Mouse (Mus musculus) embryonic stem cell, embryonic (primary cell): ENCODE measurements at regions not wholly inside any gene's neighbourhood (a gene's known extent, or its start where the extent isn't known, plus 50 kb on each side); places are given as distances from the start of the nearest gene placed in this dataset.

Experiments
- CTCF ChIA-PET, 4 experiments: fragments of 300-600 bp in 2 of 4; fragments of 350-600 bp in 2 of 4; sonication (Branson Sonifier 250); formaldehyde crosslinking; loops; one replicate each; lab custom pipeline; 2022; ENCODE audit warnings: inconsistent platforms in 2 of 4; lab: Charles Lee
- POLR2A ChIA-PET, 4 experiments: fragments of 300-600 bp in 2 of 4; fragments of 350-600 bp in 2 of 4; sonication (Branson Sonifier 250); formaldehyde crosslinking; loops; one replicate each; lab custom pipeline; 2022; ENCODE audit warnings: antibody characterized with exemption in 4 of 4, inconsistent platforms in 1 of 4; lab: Charles Lee

- CTCF ChIA-PET = no interaction called here
- POLR2A ChIA-PET = no interaction called here
Measured at GRCm38 (mm10) chr7:66593619-66594018, 95.8 kb downstream of the Asb7 start.

- POLR2A ChIA-PET = interaction anchor here in 1 of 4 experiments (0.5 kb wide), 1 partner anchor 49 kb away, joined by 3 read pairs; no protein-coding TSS in a partner anchor
- CTCF ChIA-PET = no interaction called here
Measured at GRCm38 (mm10) chr7:66591594-66592290, 97.7 kb downstream of the Asb7 start.

GRCm38 (mm10) chr7:66586511-66586910, 102.9 kb downstream of the Asb7 start:
- ChIA-PET CTCF (no interaction called here), POLR2A (no interaction called here)

GRCm38 (mm10) chr7:66580687-66581151, 108.7 kb downstream of the Asb7 start:
- POLR2A ChIA-PET = no interaction called here
- CTCF ChIA-PET = interaction anchor here in 1 of 4 experiments (0.7 kb wide), 1 partner anchor 96 kb away, joined by 3 read pairs; no protein-coding TSS in a partner anchor

GRCm38 (mm10) chr7:66576261-66576660, 113.1 kb downstream of the Asb7 start:
- POLR2A ChIA-PET = no interaction called here

GRCm38 (mm10) chr7:66571451-66571850, 117.9 kb downstream of the Asb7 start:
- CTCF ChIA-PET = no interaction called here

More at GRCm38 (mm10) chr7:66576261-66576660, 113.1 kb downstream of the Asb7 start:
- CTCF ChIA-PET = interaction anchor here in 1 of 4 experiments (0.9 kb wide), 1 partner anchor 27 kb away, joined by 7 read pairs; no protein-coding TSS in a partner anchor

GRCm38 (mm10) chr7:66547694-66548093, 120.4 kb upstream of the Aldh1a3 start:
- ChIA-PET CTCF (no interaction called here), POLR2A (no interaction called here)

More at GRCm38 (mm10) chr7:66571451-66571850, 117.9 kb downstream of the Asb7 start:
- POLR2A ChIA-PET = interaction anchor here in 1 of 4 experiments (1.3 kb wide), 1 partner anchor 123 kb away, joined by 3 read pairs; no protein-coding TSS in a partner anchor

- CTCF ChIA-PET = interaction anchor here in 1 of 4 experiments (0.8 to 1.2 kb wide), 3 partner anchors 64 to 117 kb away, joined by 3 to 5 read pairs (median 3); no protein-coding TSS in a partner anchor
- POLR2A ChIA-PET = interaction anchor here in 1 of 4 experiments (0.6 to 1.2 kb wide), 2 partner anchors 22 to 54 kb away, joined by 3 read pairs; no protein-coding TSS in a partner anchor
Measured at GRCm38 (mm10) chr7:66545184-66545583, 117.9 kb upstream of the Aldh1a3 start.

GRCm38 (mm10) chr7:66544352-66545053, 117.2 kb upstream of the Aldh1a3 start:
- ChIA-PET CTCF (interaction anchor here in 1 of 4 experiments (0.8 to 1.2 kb wide), 4 partner anchors 42 to 117 kb away, joined by 3 to 5 read pairs (median 4); no protein-coding TSS in a partner anchor), POLR2A (interaction anchor here in 1 of 4 experiments (1.2 kb wide), 1 partner anchor 53 kb away, joined by 3 read pairs; no protein-coding TSS in a partner anchor)

- ChIA-PET CTCF (no interaction called here), POLR2A (interaction anchor here in 1 of 4 experiments (1.2 kb wide), 1 partner anchor 27 kb away, joined by 5 read pairs; no protein-coding TSS in a partner anchor)
Measured at GRCm38 (mm10) chr7:66532596-66532995, 105.3 kb upstream of the Aldh1a3 start.

- CTCF ChIA-PET = interaction anchor here in 2 of 4 experiments (0.6 to 1.0 kb wide), 2 partner anchors 130 to 136 kb away, joined by 3 read pairs; no protein-coding TSS in a partner anchor
- POLR2A ChIA-PET = interaction anchor here in 1 of 4 experiments (0.6 to 1.2 kb wide), 2 partner anchors 27 to 36 kb away, joined by 3 to 5 read pairs; no protein-coding TSS in a partner anchor
Measured at GRCm38 (mm10) chr7:66532048-66532447, 104.7 kb upstream of the Aldh1a3 start.

- POLR2A ChIA-PET = interaction anchor here in 1 of 4 experiments (0.7 kb wide), 1 partner anchor 10 kb away, joined by 3 read pairs; no protein-coding TSS in a partner anchor
- CTCF ChIA-PET = interaction anchor here in 1 of 4 experiments (1.0 kb wide), 1 partner anchor 131 kb away, joined by 3 read pairs; no protein-coding TSS in a partner anchor
Measured at GRCm38 (mm10) chr7:66531111-66531510, 103.8 kb upstream of the Aldh1a3 start.

GRCm38 (mm10) chr7:66528881-66529280, 101.6 kb upstream of the Aldh1a3 start:
- CTCF ChIA-PET = no interaction called here
- POLR2A ChIA-PET = no interaction called here

GRCm38 (mm10) chr7:66523959-66524358, 96.6 kb upstream of the Aldh1a3 start:
- POLR2A ChIA-PET = interaction anchor here in 1 of 4 experiments (1.0 kb wide), 1 partner anchor 32 kb away, joined by 4 read pairs; no protein-coding TSS in a partner anchor
- CTCF ChIA-PET = interaction anchor here in 1 of 4 experiments (0.8 kb wide), 1 partner anchor 88 kb away, joined by 3 read pairs; no protein-coding TSS in a partner anchor

GRCm38 (mm10) chr7:66521522-66521921, 94.2 kb upstream of the Aldh1a3 start:
- POLR2A ChIA-PET = interaction anchor here in 1 of 4 experiments (1.1 to 1.5 kb wide), 3 partner anchors 10 to 134 kb away, joined by 3 to 4 read pairs (median 3); partner anchors contain the start of gene Lrrk1
- CTCF ChIA-PET = interaction anchor here in 1 of 4 experiments (0.8 kb wide), 1 partner anchor 140 kb away, joined by 4 read pairs; no protein-coding TSS in a partner anchor

- CTCF ChIA-PET = interaction anchor here in 3 of 4 experiments (0.6 to 0.7 kb wide), 4 partner anchors 10 to 206 kb away, joined by 3 to 8 read pairs (median 4); no protein-coding TSS in a partner anchor
- POLR2A ChIA-PET = interaction anchor here in 1 of 4 experiments (1.2 to 1.3 kb wide), 2 partner anchors 13 to 18 kb away, joined by 3 read pairs; no protein-coding TSS in a partner anchor
Measured at GRCm38 (mm10) chr7:66516143-66516542, 88.8 kb upstream of the Aldh1a3 start.

- CTCF ChIA-PET = interaction anchor here in 1 of 4 experiments (0.6 kb wide), 1 partner anchor 994 kb away, joined by 3 read pairs; no protein-coding TSS in a partner anchor
- POLR2A ChIA-PET = no interaction called here
Measured at GRCm38 (mm10) chr7:66513411-66513810, 86.1 kb upstream of the Aldh1a3 start.

- ChIA-PET CTCF (no interaction called here), POLR2A (interaction anchor here in 2 of 4 experiments (0.7 to 3.0 kb wide), 3 partner anchors 9 to 26 kb away, joined by 5 to 15 read pairs (median 7); no protein-coding TSS in a partner anchor)
Measured at GRCm38 (mm10) chr7:66505734-66506133, 78.4 kb upstream of the Aldh1a3 start.
